Mouse (Mus musculus) G1E (cell line): ENCODE measurements around the gene Insrr. TPM values are rescaled to one million over a fixed set of nuclear protein-coding genes. Genes with fewer than 3 reads are reported as not detected.
"Not testable (repeated sequence)": the region's sequence is repeated elsewhere in the genome, so short reads cannot be mapped to it uniquely, and the experiment has no call there.

Source experiments
- ATAC-seq: 2 replicates; pipeline ENCODE4 v1.8.0; 2016; ENCODE audit warnings: mild to moderate bottlenecking; ENCODE audit not compliant: insufficient number of reproducible peaks, poor library complexity, low FRiP score, severe bottlenecking; ENCODE audit errors: extremely low read depth
- DNase-seq: peaks from one replicate; pipeline ENCODE4 v3.0.0; 2012; ENCODE audit warnings: low spot score
- H3K27me3 ChIP-seq: 2 replicates; pipeline ENCODE4 v1.6.1; 2012; ENCODE audit warnings: mild to moderate bottlenecking, low read length, inconsistent platforms; ENCODE audit not compliant: insufficient read depth
- H3K36me3 ChIP-seq: replicated peaks from 2 replicates; pipeline ENCODE3; 2012; ENCODE audit warnings: mild to moderate bottlenecking, inconsistent platforms
- H3K4me1 ChIP-seq: 2 replicates; pipeline ENCODE4 v1.6.1; 2012; ENCODE audit warnings: low read depth, low read length, inconsistent platforms, mixed read lengths; ENCODE audit not compliant: insufficient read depth
- H3K4me3 ChIP-seq: 2 replicates; pipeline ENCODE4 v1.5.1; 2012; ENCODE audit warnings: low read depth, mild to moderate bottlenecking, inconsistent platforms, low read length, moderate library complexity, mixed read lengths
- H3K9me3 ChIP-seq: replicated peaks from 2 replicates; pipeline ENCODE4 v1.6.1; 2012; ENCODE audit warnings: inconsistent platforms
- CTCF ChIP-seq: IDR thresholded peaks from 2 replicates; pipeline ENCODE4 v1.5.1; 2012; ENCODE audit warnings: low read depth, low read length, inconsistent platforms, mixed read lengths
- GATA1 ChIP-seq: IDR thresholded peaks from 2 replicates; pipeline ENCODE4 v1.6.1; 2012; ENCODE audit warnings: borderline replicate concordance, low read length, inconsistent platforms, mixed read lengths
- GATA2 ChIP-seq: IDR thresholded peaks from 2 replicates; pipeline ENCODE4 v1.6.1; 2012; ENCODE audit warnings: low read depth, low read length, inconsistent platforms, borderline replicate concordance
- POLR2AphosphoS5 ChIP-seq: IDR thresholded peaks from 2 replicates; pipeline ENCODE4 v1.6.1; 2012; ENCODE audit warnings: low read depth, low read length, inconsistent platforms; ENCODE audit not compliant: insufficient replicate concordance
- TAL1 ChIP-seq: conservative IDR thresholded peaks from 2 replicates; pipeline ENCODE4 v1.6.1; 2012; ENCODE audit warnings: low read depth, low read length, inconsistent platforms, mixed read lengths
- polyA plus RNA-seq: library from polyadenylated mRNA; stranded (reverse); fragments of >175 nt; gene quantifications from 2 replicates; pipeline ENCODE4 v1.2.3, GENCODE M21; 2012
- total RNA-seq, 2 experiments: library from RNA; stranded (forward) in 1 of 2; stranded (reverse) in 1 of 2; fragments of 200-1000 nt in 1 of 2; fragments of >200 nt in 1 of 2; fragmentation: Nextera tagmentation in 1 of 2; gene quantifications; 2 replicates each; pipeline ENCODE4 v1.2.3; 2014 to 2017

Insrr gene
- total and polyA plus RNA-seq, 3 experiments, result 0.05 TPM; not detected in 2

- no peak for DNase-seq
- Histone ChIP-seq H3K4me1 (peaks cover 5% of the 10 kb centered on the region; the same call in 1 of the 2 replicates), H3K4me3 (no peak overlapping the region), H3K9me3 (no peaks in the 10 kb centered on the region), H3K27me3 (peaks cover 9% of the 10 kb centered on the region), H3K36me3 (peaks cover 71% of the 10 kb centered on the region)
- no peak for TF ChIP-seq TAL1
- TF ChIP-seq POLR2AphosphoS5, result no peak
- no peak for TF ChIP-seq GATA2
- TF ChIP-seq GATA1, result no peak
- TF ChIP-seq CTCF, result no peak
- no peak for ATAC-seq
These were observed 60.9 kb downstream of the Insrr start for GRCm38 (mm10) chr3:87857666-87858065.

GRCm38 (mm10) chr3:87859813-87860212, 63.1 kb downstream of the Insrr start:
- Histone ChIP-seq H3K36me3 (peaks cover 89% of the 10 kb centered on the region), H3K4me1 (peaks cover 11% of the 10 kb centered on the region), H3K4me3 (no peak overlapping the region), H3K27me3 (no peaks in the 10 kb centered on the region), H3K9me3 (no peaks in the 10 kb centered on the region)
- DNase-seq, result peak; percentile 62
- 0 out of 2 replicates have a peak, but pooled peaks have one; percentile 15 for ATAC-seq
- TF ChIP-seq TAL1 (no peak), POLR2AphosphoS5 (no peak), GATA1 (no peak), CTCF (peak; percentile 76), GATA2 (no peak)

DNA sequence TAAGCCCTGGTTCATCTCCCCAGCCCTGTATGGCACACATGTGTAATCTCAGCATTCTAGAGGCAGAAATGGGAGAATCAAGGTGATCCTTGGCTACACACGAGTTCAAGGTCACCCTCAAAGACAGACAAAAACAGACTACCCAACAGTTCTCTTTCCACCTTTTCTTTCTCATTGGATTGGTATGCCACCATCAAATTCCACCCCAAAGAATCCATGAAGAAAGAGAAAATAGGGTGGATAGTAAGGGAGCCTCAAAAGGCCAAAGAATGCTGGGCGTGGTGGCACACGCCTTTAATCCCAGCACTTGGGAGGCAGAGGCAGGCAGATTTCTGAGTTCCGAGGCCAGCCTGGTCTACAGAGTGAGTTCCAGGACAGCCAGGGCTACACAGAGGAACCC, 67.4 kb downstream of the Insrr start:
- H3K36me3 ChIP-seq, result peaks cover 91% of the 10 kb centered on the region
- DNase-seq, H3K4me3 ChIP-seq, H3K9me3 ChIP-seq, H3K27me3 ChIP-seq, ATAC-seq, H3K4me1 ChIP-seq: not testable (repeated sequence)

Other genes with a start within 250 kb of the Insrr start
- gene Arhgef11, start 179.4 kb upstream of the Insrr start, total RNA-seq (2014; fragmentation: Nextera tagmentation), result 11.4 and 14.4 TPM in 2 replicates
- 9.4 and 14.5 TPM in 2 replicates for gene Arhgef11, start 179.4 kb upstream of the Insrr start, total RNA-seq (2017)
- 3.2 and 5.1 TPM in 2 replicates for gene Arhgef11, start 179.4 kb upstream of the Insrr start, polyA plus RNA-seq
- not detected in 2 replicates for gene Lrrc71, start 48.3 kb upstream of the Insrr start, total RNA-seq (2014; fragmentation: Nextera tagmentation)
- gene Lrrc71, start 48.3 kb upstream of the Insrr start, total RNA-seq (2017), result 0.23 and 0.33 TPM in 2 replicates
- not detected in 2 replicates for gene Lrrc71, start 48.3 kb upstream of the Insrr start, polyA plus RNA-seq
- gene Ntrk1, start 1.8 kb upstream of the Insrr start, total RNA-seq (2014; fragmentation: Nextera tagmentation), result not detected in 2 replicates
- not detected in 2 replicates for gene Ntrk1, start 1.8 kb upstream of the Insrr start, total RNA-seq (2017)
- not detected in 2 replicates for gene Ntrk1, start 1.8 kb upstream of the Insrr start, polyA plus RNA-seq
- gene Pear1, start 27.4 kb downstream of the Insrr start, total RNA-seq (2014; fragmentation: Nextera tagmentation), result not detected in 2 replicates
- under 0.01 and 0.05 TPM in 2 replicates for gene Pear1, start 27.4 kb downstream of the Insrr start, total RNA-seq (2017)
- not detected in 2 replicates for gene Pear1, start 27.4 kb downstream of the Insrr start, polyA plus RNA-seq
- gene Sh2d2a, start 49.8 kb downstream of the Insrr start, total RNA-seq (2014; fragmentation: Nextera tagmentation), result not detected in 2 replicates
- gene Sh2d2a, start 49.8 kb downstream of the Insrr start, total RNA-seq (2017), result 0.16 and 0.17 TPM in 2 replicates
- gene Sh2d2a, start 49.8 kb downstream of the Insrr start, polyA plus RNA-seq, result not detected in 2 replicates
- gene Prcc, start 88.7 kb downstream of the Insrr start, total RNA-seq (2014; fragmentation: Nextera tagmentation), result 41.3 and 44.7 TPM in 2 replicates
- gene Prcc, start 88.7 kb downstream of the Insrr start, total RNA-seq (2017), result 28.5 and 32.3 TPM in 2 replicates
- gene Prcc, start 88.7 kb downstream of the Insrr start, polyA plus RNA-seq, result 75.9 and 99.7 TPM in 2 replicates
- gene Hdgf, start 109.4 kb downstream of the Insrr start, total RNA-seq (2014; fragmentation: Nextera tagmentation), result 722 and 799 TPM in 2 replicates
- gene Hdgf, start 109.4 kb downstream of the Insrr start, total RNA-seq (2017), result 506 and 578 TPM in 2 replicates
- gene Hdgf, start 109.4 kb downstream of the Insrr start, polyA plus RNA-seq, result 1,810 and 2,017 TPM in 2 replicates
- 289 and 317 TPM in 2 replicates for gene Mrpl24, start 122.6 kb downstream of the Insrr start, total RNA-seq (2014; fragmentation: Nextera tagmentation)
- gene Mrpl24, start 122.6 kb downstream of the Insrr start, total RNA-seq (2017), result 183 and 204 TPM in 2 replicates
- gene Mrpl24, start 122.6 kb downstream of the Insrr start, polyA plus RNA-seq, result 21.2 and 24.9 TPM in 2 replicates
- gene Isg20l2, start 133.4 kb downstream of the Insrr start, total RNA-seq (2014; fragmentation: Nextera tagmentation), result 67.3 and 70.8 TPM in 2 replicates
- gene Isg20l2, start 133.4 kb downstream of the Insrr start, total RNA-seq (2017), result 54.1 and 54.9 TPM in 2 replicates
- 15.8 and 18.3 TPM in 2 replicates for gene Isg20l2, start 133.4 kb downstream of the Insrr start, polyA plus RNA-seq
- 14.9 and 20.4 TPM in 2 replicates for gene Rrnad1, start 133.8 kb downstream of the Insrr start, total RNA-seq (2014; fragmentation: Nextera tagmentation)
- gene Rrnad1, start 133.8 kb downstream of the Insrr start, total RNA-seq (2017), result 19.2 and 24.8 TPM in 2 replicates
- 28.7 and 38.2 TPM in 2 replicates for gene Rrnad1, start 133.8 kb downstream of the Insrr start, polyA plus RNA-seq
- gene Crabp2, start 151.7 kb downstream of the Insrr start, total RNA-seq (2014; fragmentation: Nextera tagmentation), result not detected in 2 replicates
- 0.38 TPM in 1 of 2 replicates, not detected in the other for gene Crabp2, start 151.7 kb downstream of the Insrr start, total RNA-seq (2017)
- gene Crabp2, start 151.7 kb downstream of the Insrr start, polyA plus RNA-seq, result not detected in 2 replicates
- gene Nes, start 174.1 kb downstream of the Insrr start, total RNA-seq (2014; fragmentation: Nextera tagmentation), result not detected in 2 replicates
- 0.12 and 0.22 TPM in 2 replicates for gene Nes, start 174.1 kb downstream of the Insrr start, total RNA-seq (2017)
- 0.02 TPM in 2 replicates for gene Nes, start 174.1 kb downstream of the Insrr start, polyA plus RNA-seq
- not detected in 2 replicates for gene Bcan, start 203.3 kb downstream of the Insrr start, total RNA-seq (2014; fragmentation: Nextera tagmentation)
- 0.06 TPM in 1 of 2 replicates, not detected in the other for gene Bcan, start 203.3 kb downstream of the Insrr start, total RNA-seq (2017)
- gene Bcan, start 203.3 kb downstream of the Insrr start, polyA plus RNA-seq, result not detected in 2 replicates
- not detected in 2 replicates for gene Hapln2, start 230.6 kb downstream of the Insrr start, total RNA-seq (2014; fragmentation: Nextera tagmentation)
- not detected in 2 replicates for gene Hapln2, start 230.6 kb downstream of the Insrr start, total RNA-seq (2017)
- not detected in 2 replicates for gene Hapln2, start 230.6 kb downstream of the Insrr start, polyA plus RNA-seq
- gene Gpatch4, start 246.2 kb downstream of the Insrr start, total RNA-seq (2014; fragmentation: Nextera tagmentation), result 22.5 and 27.8 TPM in 2 replicates
- gene Gpatch4, start 246.2 kb downstream of the Insrr start, total RNA-seq (2017), result 15.0 and 16.6 TPM in 2 replicates
- 31.3 and 48.1 TPM in 2 replicates for gene Gpatch4, start 246.2 kb downstream of the Insrr start, polyA plus RNA-seq